Mouse (Mus musculus): ENCODE measurements at regions not wholly inside any gene's neighbourhood (a gene's known extent, or its start where the extent isn't known, plus 50 kb on each side); places are given as distances from the start of the nearest gene placed in this dataset.
A peak's percentile ranks its signal among the peaks of the same experiment; 100 is the strongest.

DNA sequence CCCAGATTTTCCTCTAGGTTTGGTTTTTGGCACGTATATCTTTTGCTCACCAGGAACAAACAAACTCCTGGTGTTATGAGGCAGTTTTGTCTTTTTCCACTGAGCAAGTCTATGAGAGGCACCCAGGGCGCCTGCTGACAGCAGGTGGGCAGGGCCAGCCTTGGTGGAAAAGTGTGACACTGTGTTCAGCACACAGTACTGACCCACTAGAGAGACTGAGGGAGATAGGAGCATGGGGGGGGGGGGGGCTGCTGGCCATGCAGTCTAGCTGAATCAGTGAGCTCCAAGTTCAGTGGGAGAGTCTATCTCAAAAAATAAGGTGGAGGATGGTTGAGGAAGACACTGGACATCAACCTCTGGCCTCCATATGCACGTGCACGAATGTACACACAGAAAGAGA lies 152.1 kb downstream of the Unc5cl start:
- H3K4me3 ChIP-seq (ENCODE audit: low read depth, low read length), result no peak overlapping the region
- WGBS, result 93% methylated on average over 4 of the region's 4 CpGs
- H3K9me3 ChIP-seq (ENCODE audit: low read length), result no peaks in the 10 kb centered on the region
- no peaks in the 10 kb centered on the region for H3K4me1 ChIP-seq (ENCODE audit: insufficient read depth)
- no peak overlapping the region for H3K4me2 ChIP-seq (ENCODE audit: low read depth)
- DNase-seq (no peak), ATAC-seq (no peak)
- TF ChIP-seq CTCF (IDR thresholded peaks at IDR 0.05; ENCODE audit: low read depth), result no peak
- H3K27me3 ChIP-seq (ENCODE audit: insufficient read depth, low read length), result no peaks in the 10 kb centered on the region
- no peaks in the 10 kb centered on the region for H3K36me3 ChIP-seq (ENCODE audit: insufficient read depth)
- no peak overlapping the region for H3K9ac ChIP-seq
- no peak overlapping the region for H3K27ac ChIP-seq (ENCODE audit: low read depth, low read length)

DNA sequence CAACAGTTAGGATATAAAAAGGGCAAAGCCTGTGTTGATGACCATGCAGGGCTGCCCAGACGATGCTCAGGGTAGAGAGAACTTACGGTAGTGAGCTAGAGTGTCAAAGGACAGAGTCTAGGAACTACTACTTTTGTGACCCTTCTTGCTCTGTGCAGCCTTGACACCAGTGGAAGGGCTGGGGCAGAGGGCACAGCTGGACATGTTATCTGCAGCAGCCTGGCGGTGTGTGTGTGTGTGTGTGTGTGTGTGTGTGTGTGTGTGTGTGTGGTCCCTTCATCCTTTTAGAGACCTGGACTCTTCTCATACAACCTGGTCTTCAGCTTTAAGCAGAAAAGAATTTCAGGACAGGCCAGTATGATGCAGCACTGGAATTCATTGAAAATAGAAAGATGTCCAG lies 153.6 kb downstream of the Unc5cl start:
- Histone ChIP-seq H3K4me2 (ENCODE audit: low read depth) (no peak overlapping the region), H3K36me3 (ENCODE audit: insufficient read depth) (no peaks in the 10 kb centered on the region), H3K9me3 (ENCODE audit: low read length) (no peaks in the 10 kb centered on the region), H3K4me1 (ENCODE audit: insufficient read depth) (no peaks in the 10 kb centered on the region), H3K4me3 (ENCODE audit: low read depth, low read length) (no peak overlapping the region), H3K27me3 (ENCODE audit: insufficient read depth, low read length) (no peaks in the 10 kb centered on the region), H3K9ac (no peak overlapping the region), H3K27ac (ENCODE audit: low read depth, low read length) (no peak overlapping the region)
- DNase-seq (no peak), ATAC-seq (no peak)
- 78% methylated on average over 3 of the region's 3 CpGs for WGBS
- TF ChIP-seq CTCF (IDR thresholded peaks at IDR 0.05; ENCODE audit: low read depth), result no peak

DNA sequence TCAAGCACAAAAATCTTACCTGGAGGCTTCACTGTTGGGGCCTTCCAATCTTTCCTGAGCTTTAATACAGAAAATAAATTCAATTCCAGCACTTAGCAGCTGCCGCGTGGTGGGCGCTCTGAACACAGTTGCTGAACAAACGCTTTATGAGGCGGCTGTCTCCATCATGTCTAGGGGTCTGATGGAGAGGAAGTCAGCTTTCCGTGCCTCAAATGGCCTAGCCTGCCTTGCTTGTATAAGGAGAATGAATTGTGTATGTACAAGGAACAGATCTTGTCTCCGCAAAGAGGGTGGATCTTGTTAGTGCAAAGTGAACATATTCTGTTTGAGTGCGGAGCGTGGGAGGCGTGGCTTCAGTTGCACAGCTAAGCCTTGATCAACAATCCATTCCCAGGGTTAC lies 155.4 kb downstream of the Unc5cl start:
- Histone ChIP-seq H3K9ac (no peak overlapping the region), H3K27me3 (ENCODE audit: insufficient read depth, low read length) (no peaks in the 10 kb centered on the region), H3K27ac (ENCODE audit: low read depth, low read length) (no peak overlapping the region), H3K36me3 (ENCODE audit: insufficient read depth) (no peaks in the 10 kb centered on the region), H3K4me3 (ENCODE audit: low read depth, low read length) (no peak overlapping the region), H3K4me1 (ENCODE audit: insufficient read depth) (no peaks in the 10 kb centered on the region), H3K4me2 (ENCODE audit: low read depth) (no peak overlapping the region), H3K9me3 (ENCODE audit: low read length) (no peaks in the 10 kb centered on the region)
- ATAC-seq (no peak), DNase-seq (no peak)
- TF ChIP-seq CTCF (IDR thresholded peaks at IDR 0.05; ENCODE audit: low read depth), result no peak
- 84% methylated on average over 10 of the region's 10 CpGs for WGBS

DNA sequence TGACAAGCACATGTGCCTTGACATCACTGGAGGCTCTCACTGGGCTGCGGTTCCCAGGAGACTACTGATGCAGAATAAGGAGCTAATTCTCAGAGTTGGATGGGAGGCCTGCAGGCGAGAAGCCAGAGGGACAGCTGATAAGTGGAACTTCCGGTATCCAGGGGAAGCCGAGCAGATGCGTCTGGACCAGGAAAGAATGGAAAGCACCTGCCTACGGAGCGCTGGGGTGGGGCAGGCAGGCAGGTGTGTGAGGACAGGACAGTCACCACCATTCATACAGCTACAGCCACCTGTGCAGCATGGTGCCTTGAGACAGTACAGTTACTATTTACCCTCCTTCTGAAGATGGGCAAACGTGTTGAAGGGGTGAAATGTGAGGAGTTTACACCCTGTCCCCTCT lies 156.1 kb downstream of the Unc5cl start:
- Histone ChIP-seq H3K4me1 (ENCODE audit: insufficient read depth) (no peaks in the 10 kb centered on the region), H3K4me3 (ENCODE audit: low read depth, low read length) (no peak overlapping the region), H3K4me2 (ENCODE audit: low read depth) (no peak overlapping the region), H3K36me3 (ENCODE audit: insufficient read depth) (no peaks in the 10 kb centered on the region), H3K9me3 (ENCODE audit: low read length) (no peaks in the 10 kb centered on the region), H3K27me3 (ENCODE audit: insufficient read depth, low read length) (no peaks in the 10 kb centered on the region), H3K9ac (no peak overlapping the region), H3K27ac (ENCODE audit: low read depth, low read length) (no peak overlapping the region)
- DNase-seq (no peak), ATAC-seq (no peak)
- WGBS, result 81% methylated on average over 8 of the region's 8 CpGs
- no peak for TF ChIP-seq CTCF (IDR thresholded peaks at IDR 0.05; ENCODE audit: low read depth)

DNA sequence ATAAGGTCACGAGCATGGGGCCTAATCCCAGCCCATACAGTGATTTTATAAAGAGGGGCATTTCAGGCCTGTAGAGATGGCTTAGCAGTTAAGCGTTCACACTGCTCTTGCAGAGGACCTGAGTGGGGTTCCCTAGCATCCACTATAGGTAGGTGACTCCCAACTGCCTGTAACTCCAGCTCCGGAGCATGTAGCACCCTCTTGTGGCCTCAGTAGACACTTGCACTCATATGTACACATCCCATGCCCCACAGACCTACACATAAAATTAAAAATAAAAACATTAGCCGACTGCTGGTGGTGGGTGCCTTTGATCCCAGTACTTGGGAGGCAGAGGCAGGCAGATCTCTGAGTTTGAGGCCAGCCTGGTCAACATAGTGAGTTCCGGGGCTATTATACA lies 158.8 kb downstream of the Unc5cl start:
- Histone ChIP-seq H3K4me3 (ENCODE audit: low read depth, low read length) (no peak overlapping the region), H3K4me2 (ENCODE audit: low read depth) (no peak overlapping the region), H3K27me3 (ENCODE audit: insufficient read depth, low read length) (no peaks in the 10 kb centered on the region), H3K27ac (ENCODE audit: low read depth, low read length) (no peak overlapping the region), H3K9me3 (ENCODE audit: low read length) (no peaks in the 10 kb centered on the region), H3K4me1 (ENCODE audit: insufficient read depth) (no peaks in the 10 kb centered on the region), H3K9ac (no peak overlapping the region), H3K36me3 (ENCODE audit: insufficient read depth) (no peaks in the 10 kb centered on the region)
- peak; percentile 24 for TF ChIP-seq CTCF (IDR thresholded peaks at IDR 0.05; ENCODE audit: low read depth)
- DNase-seq, result no peak
- no peak for ATAC-seq
- 90% methylated on average over 5 of the region's 5 CpGs for WGBS

DNA sequence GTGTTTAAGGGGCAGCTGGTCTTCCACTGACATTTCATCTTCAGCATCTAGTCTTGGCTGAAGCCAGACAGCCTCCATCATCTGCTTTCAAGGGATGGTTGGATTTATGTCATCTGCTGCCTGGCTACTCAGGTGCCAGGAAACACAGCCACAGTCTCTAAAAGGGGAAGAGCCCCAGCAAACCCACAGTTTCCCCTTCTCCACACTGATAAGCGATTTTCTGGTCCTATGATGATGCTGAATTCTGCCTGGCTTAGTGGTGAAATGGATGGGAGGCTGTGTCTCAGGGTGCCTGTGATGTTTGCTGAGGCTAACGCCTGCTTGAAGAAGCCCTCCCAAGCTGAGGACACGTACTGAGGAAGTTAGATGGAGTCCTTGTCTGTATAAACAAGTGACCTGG lies 160.5 kb downstream of the Unc5cl start:
- no peak overlapping the region for H3K4me3 ChIP-seq (ENCODE audit: low read depth, low read length)
- no peaks in the 10 kb centered on the region for H3K9me3 ChIP-seq (ENCODE audit: low read length)
- H3K4me1 ChIP-seq (ENCODE audit: insufficient read depth), result no peaks in the 10 kb centered on the region
- DNase-seq, result no peak
- H3K27ac ChIP-seq (ENCODE audit: low read depth, low read length), result 0 out of 2 replicates have a peak overlapping the region, but pooled peaks have one; percentile 9
- H3K36me3 ChIP-seq (ENCODE audit: insufficient read depth), result no peaks in the 10 kb centered on the region
- H3K4me2 ChIP-seq (ENCODE audit: low read depth), result no peak overlapping the region
- H3K9ac ChIP-seq, result no peak overlapping the region
- no peak for ATAC-seq
- no peaks in the 10 kb centered on the region for H3K27me3 ChIP-seq (ENCODE audit: insufficient read depth, low read length)
- 75% methylated on average over 3 of the region's 3 CpGs for WGBS
- no peak for TF ChIP-seq CTCF (IDR thresholded peaks at IDR 0.05; ENCODE audit: low read depth)

DNA sequence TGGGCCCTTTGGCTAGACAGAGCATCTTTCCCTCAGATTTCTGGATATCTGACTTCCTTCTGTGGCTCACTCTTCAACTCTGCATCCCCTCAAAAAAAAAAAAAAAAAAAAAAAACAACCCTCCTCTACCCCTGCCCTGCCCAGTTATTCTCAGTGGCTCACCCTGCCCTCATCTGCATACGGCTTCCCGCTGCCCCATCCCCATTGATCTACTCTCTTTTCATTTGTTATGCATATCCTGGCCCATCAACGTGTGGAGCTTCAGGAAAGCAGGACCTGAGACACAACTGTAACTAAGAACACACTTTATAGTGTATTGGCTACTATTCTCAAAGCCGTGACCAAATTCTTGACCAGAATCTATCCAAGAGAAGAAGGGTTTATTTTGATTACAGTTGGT lies 161.5 kb downstream of the Unc5cl start:
- no peak overlapping the region for H3K4me2 ChIP-seq (ENCODE audit: low read depth)
- no peaks in the 10 kb centered on the region for H3K4me1 ChIP-seq (ENCODE audit: insufficient read depth)
- ATAC-seq, result no peak
- H3K27ac ChIP-seq (ENCODE audit: low read depth, low read length), result no peak overlapping the region
- H3K4me3 ChIP-seq (ENCODE audit: low read depth, low read length), result no peak overlapping the region
- DNase-seq, result no peak
- WGBS, result 48% methylated on average over 4 of the region's 4 CpGs
- no peak overlapping the region for H3K9ac ChIP-seq
- no peaks in the 10 kb centered on the region for H3K27me3 ChIP-seq (ENCODE audit: insufficient read depth, low read length)
- no peak for TF ChIP-seq CTCF (IDR thresholded peaks at IDR 0.05; ENCODE audit: low read depth)
- no peaks in the 10 kb centered on the region for H3K36me3 ChIP-seq (ENCODE audit: insufficient read depth)
- H3K9me3 ChIP-seq (ENCODE audit: low read length), result no peaks in the 10 kb centered on the region

DNA sequence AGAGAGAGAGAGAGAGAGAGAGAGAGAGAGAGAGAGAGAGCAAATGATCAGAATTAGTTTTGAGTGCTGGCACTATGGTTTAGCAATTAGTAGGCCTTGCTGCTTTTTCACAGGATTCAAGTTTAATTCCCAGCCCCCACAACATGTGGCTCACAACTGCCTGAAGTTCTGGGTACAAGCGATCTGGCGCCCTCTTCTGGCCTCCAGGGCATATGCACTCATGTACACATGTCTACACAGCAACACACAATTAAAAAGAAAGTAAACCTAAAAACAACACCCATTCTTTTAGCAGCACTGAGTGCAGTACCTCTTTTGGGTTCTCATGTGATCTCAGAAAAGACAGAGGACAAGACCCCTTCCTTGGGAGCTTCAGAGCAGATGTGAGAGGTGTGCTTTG lies 166.2 kb downstream of the Unc5cl start:
- ATAC-seq, result no peak
- no peak overlapping the region for H3K4me2 ChIP-seq (ENCODE audit: low read depth)
- no peak overlapping the region for H3K9ac ChIP-seq
- no peak overlapping the region for H3K27ac ChIP-seq (ENCODE audit: low read depth, low read length)
- no peak for DNase-seq
- no peaks in the 10 kb centered on the region for H3K9me3 ChIP-seq (ENCODE audit: low read length)
- H3K4me3 ChIP-seq (ENCODE audit: low read depth, low read length), result no peak overlapping the region
- 0 out of 2 replicates have a peak, but pooled peaks have one; percentile 11 for TF ChIP-seq CTCF (IDR thresholded peaks at IDR 0.05; ENCODE audit: low read depth)
- H3K36me3 ChIP-seq (ENCODE audit: insufficient read depth), result no peaks in the 10 kb centered on the region
- no peaks in the 10 kb centered on the region for H3K27me3 ChIP-seq (ENCODE audit: insufficient read depth, low read length)
- H3K4me1 ChIP-seq (ENCODE audit: insufficient read depth), result peaks cover 3% of the 10 kb centered on the region; the same call in 1 of the 2 replicates
- 77% methylated on average over 2 of the region's 2 CpGs for WGBS
